Mouse (Mus musculus): ENCODE results near the gene Ccdc90b. TPM values are rescaled to one million over a fixed set of nuclear protein-coding genes. Genes with fewer than 3 reads are reported as not detected.

Gene Ccdc90b
- polyA plus RNA-seq (2014; fragmentation: Illumina TruSeq; extraction: RNeasy Lipid Tissue Mini Kit (QIAGEN cat#74804); ENCODE audit: low read depth, low replicate concordance): 157 TPM

DNA sequence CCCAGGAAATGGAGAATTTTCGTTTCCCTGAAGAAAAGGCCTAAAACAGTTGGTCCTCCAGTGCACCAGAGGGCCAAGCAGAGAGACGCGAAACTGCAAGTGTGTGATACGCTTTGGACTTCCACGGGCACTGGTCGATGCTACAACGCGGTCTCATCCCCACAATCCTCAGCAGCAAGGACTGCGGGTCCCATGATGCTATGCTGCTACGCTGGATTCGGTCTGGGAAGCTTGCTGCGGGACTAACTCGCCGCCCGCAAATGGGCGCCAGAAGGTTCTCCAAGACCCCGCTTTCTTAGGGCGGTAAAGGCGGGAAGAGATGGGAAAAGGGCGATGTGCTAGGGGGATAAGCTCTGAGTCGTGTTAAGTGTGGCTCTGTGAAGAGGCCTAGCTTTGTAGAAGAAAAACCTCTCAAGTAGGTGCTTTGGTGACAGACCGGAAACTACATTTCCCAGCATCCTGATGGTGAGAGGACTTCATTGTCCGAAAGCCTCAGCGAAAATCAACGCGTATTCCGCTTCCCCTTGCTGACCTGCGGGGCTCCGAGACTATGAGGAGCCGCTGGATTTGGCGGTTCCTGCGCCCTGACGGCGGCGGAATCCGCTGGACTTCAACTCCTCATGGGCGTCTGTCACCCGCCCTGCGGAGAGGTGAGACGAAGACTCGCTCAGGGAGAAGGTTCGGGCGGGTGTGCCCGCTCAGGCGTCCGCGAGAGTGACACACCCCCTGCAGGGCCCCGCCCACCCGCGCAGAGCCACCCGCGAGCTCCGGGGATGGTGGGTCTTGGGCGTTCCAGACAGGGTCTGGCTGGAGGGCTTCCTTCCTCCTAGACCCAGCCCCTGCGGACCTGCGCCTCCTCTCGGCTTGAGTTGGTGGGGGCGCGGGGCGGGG, at the start of gene Ccdc90b:
Ccdc90b (plus strand) TSS at position 164 of the 891 bp plus-strand sequence.

Other genes starting within 250 kb of the Ccdc90b start
- 10.7 TPM for gene Ankrd42, start 76.0 kb downstream of the Ccdc90b start, polyA plus RNA-seq (2014; fragmentation: Illumina TruSeq; extraction: RNeasy Lipid Tissue Mini Kit (QIAGEN cat#74804); ENCODE audit: low read depth, low replicate concordance)
- 73.7 TPM for gene Pcf11, start 108.8 kb downstream of the Ccdc90b start, polyA plus RNA-seq (2014; fragmentation: Illumina TruSeq; extraction: RNeasy Lipid Tissue Mini Kit (QIAGEN cat#74804); ENCODE audit: low read depth, low replicate concordance)
- 4.6 TPM for gene Rab30, start 180.5 kb downstream of the Ccdc90b start, polyA plus RNA-seq (2014; fragmentation: Illumina TruSeq; extraction: RNeasy Lipid Tissue Mini Kit (QIAGEN cat#74804); ENCODE audit: low read depth, low replicate concordance)